Mouse (Mus musculus): ENCODE measurements around the gene Inka1.

The Inka1 gene

DNA sequence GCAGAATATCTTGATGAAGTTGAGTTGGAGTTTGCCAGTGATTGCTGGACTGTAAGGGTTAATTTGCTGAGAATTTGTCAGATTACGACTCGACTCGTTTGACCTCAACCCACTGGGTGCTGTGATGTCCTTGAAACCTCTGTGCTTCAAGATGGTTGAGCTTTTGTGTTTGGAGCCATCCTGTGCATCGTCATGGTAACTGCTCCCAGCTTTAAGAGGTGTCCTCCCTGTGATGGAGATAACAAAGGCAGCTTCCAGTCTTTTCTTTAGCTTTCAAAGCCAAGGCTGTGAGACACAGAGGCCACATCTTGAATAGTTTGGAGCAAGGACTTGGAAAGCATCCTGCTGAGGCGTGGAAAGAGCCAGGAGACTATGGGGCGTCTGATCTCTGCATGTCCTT is 28.5 kb downstream of the Inka1 start:
- no peak for DNase-seq (ENCODE audit: low spot score in 2 of 2)

DNA sequence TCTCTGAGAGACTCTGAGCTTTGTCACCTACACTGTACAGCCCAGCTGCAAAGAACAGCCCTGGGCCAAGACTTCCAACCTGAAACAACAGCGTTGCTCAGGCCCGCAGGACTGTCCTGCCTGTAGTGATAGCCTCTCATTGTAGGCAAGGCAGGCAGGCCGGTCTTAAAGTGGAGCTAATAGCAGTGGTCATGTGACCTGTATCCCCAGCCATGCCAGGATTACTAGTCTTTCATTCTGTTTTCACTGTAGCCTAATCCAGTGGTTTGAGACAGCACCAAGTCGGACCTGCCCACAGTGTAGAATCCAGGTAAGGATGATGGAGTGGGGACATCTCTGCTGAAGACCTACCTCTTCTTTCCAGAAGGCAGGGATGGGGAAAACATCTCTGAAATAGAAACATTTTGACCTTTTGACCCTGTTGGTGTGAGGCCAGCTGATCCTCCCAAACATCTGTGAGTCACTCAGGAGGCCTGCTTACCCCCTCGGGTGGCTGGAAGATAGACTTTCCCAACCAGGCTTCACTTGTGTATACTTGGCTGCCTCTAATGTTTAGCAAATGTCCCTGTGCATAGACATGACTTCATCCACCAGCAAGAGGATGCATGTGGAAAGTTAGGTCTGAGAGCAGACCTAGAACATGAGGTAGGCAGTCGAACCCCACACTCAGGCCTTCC is 29.9 kb downstream of the Inka1 start:
- no peak for DNase-seq (ENCODE audit: low spot score in 2 of 2)

DNA sequence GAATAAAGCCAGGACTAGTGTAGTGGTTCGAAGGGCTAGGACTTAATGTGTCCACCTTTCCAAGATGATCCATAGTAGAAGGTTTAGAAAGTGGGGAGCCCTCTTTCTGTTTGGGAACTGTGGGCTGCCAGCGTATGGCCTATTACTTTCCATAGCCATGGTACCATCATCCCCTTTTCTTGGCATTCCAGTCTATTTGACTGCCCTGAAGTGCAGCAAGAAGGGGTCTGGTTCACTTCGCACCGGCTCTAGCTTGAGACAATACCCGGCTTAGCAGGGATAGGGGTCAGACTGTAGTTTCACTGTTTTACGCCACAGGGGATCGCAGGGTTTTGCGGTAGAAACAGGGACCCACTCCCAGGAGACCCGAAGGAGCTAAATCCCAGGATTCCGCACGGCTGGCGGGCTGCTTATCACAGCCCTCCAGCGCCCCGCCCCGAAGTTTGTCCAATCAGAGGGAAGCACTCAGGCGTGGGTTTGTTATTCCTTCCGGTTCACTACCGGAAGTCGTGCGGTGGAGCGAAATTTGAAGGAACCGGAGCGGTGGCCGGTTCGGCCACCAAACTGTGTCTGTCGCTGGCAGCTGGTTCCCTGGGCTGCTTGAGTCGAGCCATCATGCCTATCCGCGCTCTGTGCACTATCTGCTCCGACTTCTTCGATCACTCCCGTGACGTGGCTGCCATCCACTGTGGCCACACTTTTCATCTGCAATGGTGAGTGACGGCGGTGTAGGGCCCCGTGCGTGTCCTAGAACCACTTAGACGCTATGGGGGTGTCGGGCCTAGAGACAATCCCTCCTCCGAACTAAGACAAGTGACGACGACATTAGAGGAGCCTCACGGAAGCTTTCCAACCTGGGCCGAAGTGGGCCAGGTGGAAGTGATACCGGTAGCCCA is 35.0 kb downstream of the Inka1 start:
- peak; percentile 76 to 94 for DNase-seq (ENCODE audit: low spot score in 2 of 2)

DNA sequence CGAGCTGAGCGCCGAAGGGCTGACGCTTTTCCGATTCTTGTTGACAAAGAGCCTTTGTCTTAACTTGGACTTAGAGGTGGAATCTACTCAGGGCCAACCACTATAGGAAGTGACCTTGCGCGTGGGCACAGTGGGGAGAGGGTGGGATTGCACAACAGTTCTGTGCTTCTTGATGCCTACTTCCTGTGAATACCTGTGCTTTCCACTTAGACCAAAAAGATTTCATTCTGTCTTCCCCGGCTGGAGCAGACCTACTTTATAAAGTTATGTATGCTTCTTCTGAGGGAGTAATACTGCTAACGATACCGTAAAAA is 35.8 kb downstream of the Inka1 start, which contains the start of gene Traip:
Gene Traip, plus strand, starts transcription at position 215 of the 314 bp plus-strand sequence.
- no peak for DNase-seq (ENCODE audit: low spot score in 2 of 2)

DNA sequence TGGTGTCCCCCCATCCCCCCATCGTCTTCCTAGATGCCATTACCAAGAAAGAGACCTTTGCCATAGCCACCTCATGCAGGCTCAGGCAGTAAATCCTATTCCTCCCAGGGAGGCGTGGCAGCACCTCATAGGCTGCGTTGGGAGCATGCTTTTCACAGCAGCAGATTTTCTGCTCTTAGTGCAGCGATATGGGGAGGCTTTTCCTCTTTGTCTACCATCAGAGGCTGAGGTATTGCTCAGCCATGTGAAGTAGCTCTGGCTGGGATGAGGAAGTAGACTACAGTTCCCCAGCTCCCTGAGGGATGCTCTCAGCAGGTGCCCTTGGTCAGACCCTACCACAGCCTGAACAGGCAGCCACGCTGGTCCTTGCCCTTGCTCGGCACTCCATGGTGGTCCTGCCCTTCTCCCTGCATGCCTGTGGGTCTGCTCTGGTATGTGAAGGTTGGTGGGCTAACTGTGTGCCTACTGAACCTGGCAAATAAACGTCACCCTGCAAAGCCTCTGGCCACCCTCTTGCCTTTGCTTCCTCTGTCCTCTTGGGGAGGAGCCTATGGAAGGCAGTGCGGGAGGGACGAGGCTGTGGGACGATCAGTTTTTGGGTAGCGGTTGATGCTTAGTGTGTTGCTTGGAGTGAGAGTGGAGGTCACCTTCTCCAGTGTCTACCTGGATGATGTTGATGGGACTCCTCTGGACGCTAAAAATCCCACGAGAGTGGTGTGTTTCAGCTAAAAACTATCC is 36.3 kb downstream of the Inka1 start:
- no peak for DNase-seq (ENCODE audit: low spot score in 2 of 2)

DNA sequence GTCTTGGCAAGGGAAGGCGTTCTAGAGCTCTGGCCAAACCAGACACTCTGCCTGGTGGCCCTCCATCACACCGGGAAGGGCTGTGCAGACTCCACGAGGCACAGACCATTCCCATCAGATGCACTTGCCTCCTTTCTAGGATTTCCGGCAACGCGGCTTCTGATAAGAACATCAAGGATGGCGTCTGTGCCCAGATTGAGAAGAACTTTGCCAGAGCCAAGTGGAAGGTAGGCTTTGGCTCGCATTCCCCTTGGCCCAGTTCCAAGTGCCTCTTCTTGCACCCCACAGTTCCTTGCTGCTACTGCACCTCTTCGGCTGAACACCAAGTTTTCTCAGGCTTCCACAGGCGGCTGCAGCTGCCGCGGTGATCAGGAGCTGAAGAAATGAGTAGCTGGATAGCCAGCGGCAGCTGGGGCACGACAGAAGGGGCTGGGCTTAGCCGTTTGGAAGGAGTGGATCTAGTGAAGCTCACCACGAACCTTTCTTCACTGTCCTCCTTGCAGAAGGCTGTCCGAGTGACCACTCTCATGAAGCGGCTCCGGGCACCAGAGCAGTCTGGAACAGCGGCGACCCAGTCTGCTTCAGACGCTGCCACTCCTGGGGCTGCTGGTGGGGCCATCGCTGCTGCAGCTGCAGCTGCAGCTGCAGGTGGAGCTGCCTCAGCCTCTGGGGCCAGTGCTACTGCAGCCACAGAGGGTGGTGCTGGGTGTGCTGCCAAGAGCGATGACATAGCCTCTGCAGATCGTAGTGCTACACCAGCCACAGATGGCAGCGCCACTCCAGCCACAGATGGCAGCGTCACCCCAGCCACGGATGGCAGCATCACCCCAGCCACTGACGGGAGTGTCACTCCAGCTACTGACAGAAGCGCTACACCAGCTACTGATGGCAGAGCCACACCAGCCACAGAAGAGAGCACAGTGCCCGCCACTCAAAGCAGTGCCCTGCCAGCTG is 38.2 kb downstream of the Inka1 start:
- DNase-seq (ENCODE audit: low spot score in 2 of 2) = no peak

DNA sequence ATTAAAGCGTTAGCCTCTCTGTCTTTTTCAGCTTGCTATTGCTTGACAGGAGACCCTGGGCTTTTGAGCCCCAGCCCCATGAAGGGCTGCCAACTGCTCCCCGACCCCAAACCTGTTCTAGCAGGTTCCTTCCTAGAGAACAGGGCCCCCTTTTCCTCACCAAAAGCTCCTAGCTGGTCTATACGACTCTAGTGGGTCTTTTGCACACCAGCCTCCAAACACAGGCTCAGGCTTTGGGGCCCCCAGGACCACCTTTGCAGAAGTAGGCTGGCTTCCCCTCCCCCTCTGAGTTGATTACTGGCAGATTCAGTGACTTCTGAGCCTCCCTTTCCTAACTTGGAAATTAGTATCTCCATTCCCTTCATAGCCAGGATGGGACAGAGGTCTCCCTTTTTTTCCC is 48.8 kb downstream of the Inka1 start:
- DNase-seq (ENCODE audit: low spot score in 2 of 2) = no peak

DNA sequence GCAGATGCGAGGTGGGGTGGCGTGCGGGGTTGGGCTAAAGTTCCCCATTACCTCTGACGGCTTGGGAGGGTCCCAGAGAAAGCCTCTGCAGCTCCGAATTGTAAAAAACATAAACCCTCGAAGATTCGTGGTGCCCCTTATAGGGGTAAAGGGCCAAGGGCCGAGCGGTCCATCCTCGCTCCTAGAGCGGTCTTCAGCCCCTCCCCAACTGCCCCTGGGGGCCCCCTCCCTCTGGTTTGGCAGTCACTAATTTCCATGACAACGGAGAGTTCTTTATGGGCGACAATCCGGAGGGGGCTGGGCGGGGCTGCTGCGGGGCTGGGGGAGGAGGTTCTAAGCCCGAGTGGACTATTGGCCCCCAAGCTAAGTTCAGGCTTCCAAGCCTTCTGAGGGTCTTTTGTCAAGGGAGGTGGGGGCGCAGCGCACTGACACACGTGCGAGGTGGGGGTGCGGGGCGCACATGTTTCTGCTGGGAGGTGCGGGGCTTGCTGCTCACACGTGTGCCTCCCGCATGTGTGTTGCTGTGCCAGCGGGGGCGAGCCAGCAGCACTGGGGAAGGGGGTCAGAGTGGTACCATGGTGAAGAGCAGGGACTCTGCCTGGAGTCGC is 49.4 kb downstream of the Inka1 start:
- DNase-seq (ENCODE audit: low spot score in 2 of 2) = no peak

DNA sequence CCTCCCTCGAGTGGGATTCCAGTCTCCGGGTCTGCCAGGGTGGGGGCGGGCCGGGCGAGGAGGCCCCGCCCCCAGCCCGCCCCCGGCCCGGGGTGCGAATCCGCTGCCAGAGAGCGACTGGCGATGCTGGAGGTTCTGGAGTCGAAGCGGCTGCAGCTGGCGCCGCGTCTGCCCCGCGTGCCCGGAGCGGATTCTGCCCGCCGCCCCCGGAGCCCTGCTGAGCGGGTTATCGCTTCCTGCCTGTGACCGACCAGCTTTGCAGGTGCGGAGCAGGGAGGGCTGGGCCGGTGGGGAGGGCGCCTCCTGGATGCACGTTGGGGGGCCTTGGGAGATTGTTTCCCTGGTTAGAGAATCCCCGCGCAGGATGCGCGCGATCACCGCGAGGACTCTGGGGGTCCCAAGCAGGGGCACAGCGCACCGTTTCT is 49.9 kb downstream of the Inka1 start:
- DNase-seq (ENCODE audit: low spot score in 2 of 2) = peak in 1 of 2 experiments; percentile 45

DNA sequence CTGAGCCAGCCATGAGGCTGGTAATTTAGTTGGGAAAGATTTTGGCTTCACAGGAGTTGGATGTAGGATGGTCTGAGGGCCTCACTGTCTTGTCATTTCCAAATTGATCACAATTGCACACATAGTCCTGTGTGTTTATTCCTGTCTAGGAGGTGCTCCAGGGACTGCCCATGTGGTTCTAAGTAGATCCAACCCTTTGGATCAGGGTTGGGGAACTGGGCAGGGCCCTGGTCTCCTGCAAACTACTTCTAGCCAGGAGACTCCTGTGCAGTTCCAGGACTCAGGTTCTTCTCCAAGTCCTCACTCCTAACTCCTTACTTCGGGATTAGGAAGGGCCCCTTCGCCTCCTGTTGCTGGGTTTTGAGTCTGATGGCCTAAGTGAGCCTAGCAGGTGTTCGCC is 50.3 kb downstream of the Inka1 start, which contains the start of gene Camkv:
Gene Camkv, plus strand, starts transcription at position 301 of the 400 bp plus-strand sequence.
- no peak for DNase-seq (ENCODE audit: low spot score in 2 of 2)

Measured in spleen, postnatal 10 days (tissue).